Mouse (Mus musculus) megakaryocyte-erythroid progenitor cell, adult 5-6 weeks (primary cell): Measurements from ENCODE around the gene Pspc1. TPM values are rescaled to one million over a fixed set of nuclear protein-coding genes. Genes with fewer than 3 reads are reported as not detected.
"Not testable (repeated sequence)": the region's sequence is repeated elsewhere in the genome, so short reads cannot be mapped to it uniquely, and the experiment has no call there.

ENCODE experiments used
- ATAC-seq: replicated peaks from 2 replicates; pipeline ENCODE4 v1.8.0; 2016; ENCODE audit warnings: mild to moderate bottlenecking, inconsistent platforms; ENCODE audit not compliant: severe bottlenecking, poor library complexity, low FRiP score, low TSS enrichment
- total RNA-seq, 2 experiments: library from RNA; stranded (forward) in 1 of 2; stranded (reverse) in 1 of 2; fragments of 200-1000, 215-1000 nt in 1 of 2; fragments of >200 nt in 1 of 2; fragmentation: Nextera tagmentation in 1 of 2; gene quantifications; 2 replicates each; pipeline ENCODE4 v1.2.3; 2014 to 2017

Pspc1 gene
- total RNA-seq (2014; fragmentation: Nextera tagmentation) (74.0 and 114 TPM in 2 replicates), total RNA-seq (2017) (157 and 211 TPM in 2 replicates)

DNA sequence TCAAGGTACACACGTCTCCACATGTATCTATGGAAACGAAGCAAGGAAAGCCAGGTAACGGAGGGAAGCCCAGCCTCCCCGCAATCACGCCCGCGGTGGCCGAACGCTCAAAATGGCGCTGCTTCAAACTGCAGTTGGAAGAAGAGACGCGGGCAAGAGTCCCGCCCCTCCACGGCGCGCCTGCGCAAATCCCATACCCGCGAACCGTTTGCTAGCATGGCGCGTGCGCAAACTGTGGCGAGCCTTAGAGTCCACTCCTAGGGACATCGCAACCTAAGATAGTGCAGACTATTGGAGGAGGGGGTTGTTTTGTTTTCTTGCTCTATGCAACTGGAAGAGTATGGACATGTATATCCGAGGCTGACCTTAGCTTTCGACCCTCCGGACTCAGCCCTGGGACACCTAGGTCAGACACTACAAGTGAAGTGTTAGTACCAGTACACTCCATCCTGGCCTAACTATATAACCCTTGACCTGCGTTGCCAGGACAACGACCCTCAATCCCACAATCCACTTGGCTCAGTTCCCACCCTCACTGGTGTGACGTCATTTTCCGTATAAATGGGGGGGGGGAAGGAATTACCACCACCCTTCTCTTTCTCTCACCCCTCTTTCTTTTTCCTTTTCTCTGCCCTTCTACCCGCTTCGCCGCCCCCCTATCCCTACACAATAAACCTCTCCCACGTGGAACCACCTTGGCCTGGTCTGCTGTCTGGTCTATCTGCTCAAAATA is at the start of gene Pspc1:
Gene Pspc1, minus strand, starts transcription at position 117 of the 733 bp plus-strand sequence.
- peak; percentile 91 for ATAC-seq

DNA sequence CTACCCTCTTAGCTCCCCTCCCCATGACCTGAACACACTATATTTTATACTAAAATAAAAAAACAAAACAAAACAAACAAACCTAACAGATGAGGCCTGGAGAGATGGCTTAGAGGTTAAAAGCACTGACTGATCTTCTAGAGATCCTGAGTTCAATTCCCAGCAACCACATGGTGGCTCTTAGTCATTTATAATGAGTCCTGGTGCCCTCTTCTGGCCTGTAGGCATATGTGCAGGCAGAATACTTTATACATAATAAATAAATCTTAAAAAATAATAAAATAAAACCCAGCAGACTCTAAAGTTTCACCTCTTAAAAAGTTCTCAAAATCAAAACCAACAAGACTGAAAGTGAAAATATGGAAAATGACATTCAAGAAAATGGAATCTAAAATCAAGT is 46.4 kb upstream of the Pspc1 start:
- no peak for ATAC-seq

DNA sequence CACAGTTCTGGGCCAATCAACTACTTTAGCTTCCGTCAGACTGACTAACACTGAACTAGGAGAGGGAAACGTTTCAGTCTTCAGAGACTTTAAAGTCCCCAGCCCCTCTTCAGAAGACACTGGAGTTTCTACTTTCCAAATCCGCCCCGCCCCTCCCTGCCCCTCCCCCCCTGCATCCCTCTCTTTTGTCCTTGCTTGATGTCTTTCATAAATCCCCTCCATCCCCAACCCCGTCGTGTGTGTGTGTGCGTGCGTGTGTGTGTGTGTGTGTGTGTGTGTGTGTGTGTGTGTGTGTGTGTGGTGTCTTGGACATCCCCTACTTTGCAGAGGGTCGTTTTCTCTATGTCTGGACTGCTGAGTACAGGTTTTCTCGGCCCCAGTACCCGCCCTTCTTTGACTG is 39.5 kb upstream of the Pspc1 start:
- ATAC-seq = no peak

- no peak for ATAC-seq
These were observed 39.0 kb upstream of the Pspc1 start for GRCm38 (mm10) chr14:56817131-56817530.

DNA sequence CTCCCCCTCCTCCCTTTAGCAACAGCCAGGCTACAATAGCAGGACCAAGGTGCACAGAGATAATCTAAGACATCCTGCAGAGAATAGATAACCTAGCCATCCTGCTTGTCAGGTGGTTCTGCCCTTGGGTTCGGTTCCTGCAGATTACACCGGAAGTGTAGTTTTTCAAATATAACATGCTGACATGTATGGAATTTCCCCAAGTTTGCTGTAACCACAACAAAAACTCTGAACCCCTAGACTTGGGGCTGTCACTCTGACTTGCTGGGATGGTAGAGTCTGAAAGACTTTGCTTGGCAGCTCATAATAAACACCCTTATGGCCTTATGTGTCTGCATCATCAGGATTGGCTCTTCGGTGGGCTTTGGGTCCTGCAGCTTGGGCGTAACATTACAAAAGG is 38.4 kb upstream of the Pspc1 start:
- no peak for ATAC-seq

- peak; percentile 51 for ATAC-seq
These were observed 34.5 kb upstream of the Pspc1 start for GRCm38 (mm10) chr14:56812520-56813036.

DNA sequence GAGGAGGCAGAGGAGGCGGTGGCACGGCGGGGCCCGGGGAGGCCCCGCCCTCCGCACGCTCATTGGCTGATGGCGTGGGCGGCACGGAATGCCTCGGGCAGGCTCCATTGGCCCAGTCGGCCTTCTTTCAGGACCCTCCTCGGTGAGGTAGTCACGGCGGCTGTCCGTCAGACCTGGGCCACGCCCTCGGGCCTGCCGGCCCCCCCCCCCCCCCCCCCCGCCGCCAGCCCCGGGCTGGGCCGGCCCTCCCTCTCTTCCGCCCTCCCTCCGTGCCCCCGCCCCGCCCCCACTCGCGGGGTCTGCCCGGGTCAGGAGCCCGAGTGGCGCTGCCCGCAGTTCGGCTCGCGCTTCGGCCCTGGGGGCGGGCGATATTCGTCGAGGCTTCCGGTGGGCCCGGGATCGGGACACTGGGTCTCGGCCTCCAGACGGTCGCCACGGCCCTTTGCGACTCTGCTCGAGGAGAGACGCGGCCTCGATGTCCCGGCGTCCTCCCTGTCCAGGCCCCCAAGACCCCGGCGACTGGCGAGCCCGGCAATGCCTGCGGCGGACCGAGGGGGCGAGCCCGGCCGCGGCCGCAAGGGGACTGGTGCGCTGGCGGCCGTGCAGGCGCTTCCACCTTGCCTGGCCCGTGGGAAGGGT is 33.7 kb upstream of the Pspc1 start, which contains the start of gene Zmym5:
Gene Zmym5, minus strand, starts transcription at position 16 of the 639 bp plus-strand sequence.
- ATAC-seq = peak; percentile 96

- ATAC-seq = peak; percentile 72; the same call in 1 of the 2 replicates
These were observed 32.9 kb upstream of the Pspc1 start for GRCm38 (mm10) chr14:56810781-56811690.

DNA sequence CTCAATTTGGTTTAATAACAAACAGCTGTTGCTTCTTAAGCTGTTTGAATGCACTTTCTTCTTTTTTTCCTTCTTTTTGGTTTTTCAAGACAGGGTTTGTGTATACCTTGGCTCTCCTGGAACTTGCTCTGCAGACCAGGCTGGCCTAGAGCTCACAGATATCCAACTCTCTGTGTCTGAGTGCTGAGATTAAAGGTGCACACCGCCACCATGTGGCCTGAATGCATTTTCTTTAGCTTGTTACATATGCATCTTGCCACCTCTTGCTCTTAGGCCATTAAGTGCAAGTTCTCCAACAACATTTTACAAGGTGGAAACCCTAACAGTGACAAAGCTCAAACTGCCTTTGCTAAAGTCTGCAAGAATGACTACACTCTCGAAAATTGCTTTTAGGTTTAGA is 15.1 kb upstream of the Pspc1 start:
- no peak; the same call in 1 of the 2 replicates for ATAC-seq

DNA sequence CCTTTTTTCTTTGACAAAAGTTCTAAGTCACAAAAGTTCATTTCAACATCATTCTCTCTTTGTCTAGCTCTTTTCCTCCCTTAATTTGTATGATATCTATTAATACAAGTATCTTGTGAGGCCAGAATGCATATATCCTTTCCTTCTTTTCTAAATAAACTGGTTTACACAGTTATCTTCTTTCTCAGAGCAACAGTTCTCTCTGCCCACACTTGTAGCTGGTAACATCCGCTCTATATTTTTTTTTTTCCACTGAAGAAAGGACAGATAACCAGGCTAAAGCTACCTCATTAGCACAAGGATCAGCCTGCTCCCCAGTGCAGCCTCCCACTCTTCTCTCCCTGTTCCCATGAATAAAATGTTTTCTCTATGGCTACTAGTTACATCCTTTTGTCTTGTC is 6.5 kb upstream of the Pspc1 start:
- ATAC-seq = peak; percentile 78

DNA sequence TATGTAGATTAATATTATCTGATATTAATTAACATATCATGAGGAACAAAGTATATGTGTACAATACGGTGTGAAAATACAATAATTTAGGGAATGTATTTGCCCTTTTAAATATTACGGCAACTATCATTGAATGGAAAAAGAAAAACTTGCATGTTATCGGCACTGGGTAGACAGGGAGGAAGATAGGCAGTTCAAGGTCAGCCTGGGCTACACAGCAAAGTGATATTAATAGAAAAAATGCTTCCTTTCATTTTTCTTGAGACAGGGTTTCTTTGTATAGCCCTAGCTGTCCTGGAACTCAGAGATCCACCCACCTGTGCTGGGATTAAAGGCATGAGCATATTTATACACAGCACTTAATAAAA is 801 bp upstream of the Pspc1 start:
- ATAC-seq = no peak

DNA sequence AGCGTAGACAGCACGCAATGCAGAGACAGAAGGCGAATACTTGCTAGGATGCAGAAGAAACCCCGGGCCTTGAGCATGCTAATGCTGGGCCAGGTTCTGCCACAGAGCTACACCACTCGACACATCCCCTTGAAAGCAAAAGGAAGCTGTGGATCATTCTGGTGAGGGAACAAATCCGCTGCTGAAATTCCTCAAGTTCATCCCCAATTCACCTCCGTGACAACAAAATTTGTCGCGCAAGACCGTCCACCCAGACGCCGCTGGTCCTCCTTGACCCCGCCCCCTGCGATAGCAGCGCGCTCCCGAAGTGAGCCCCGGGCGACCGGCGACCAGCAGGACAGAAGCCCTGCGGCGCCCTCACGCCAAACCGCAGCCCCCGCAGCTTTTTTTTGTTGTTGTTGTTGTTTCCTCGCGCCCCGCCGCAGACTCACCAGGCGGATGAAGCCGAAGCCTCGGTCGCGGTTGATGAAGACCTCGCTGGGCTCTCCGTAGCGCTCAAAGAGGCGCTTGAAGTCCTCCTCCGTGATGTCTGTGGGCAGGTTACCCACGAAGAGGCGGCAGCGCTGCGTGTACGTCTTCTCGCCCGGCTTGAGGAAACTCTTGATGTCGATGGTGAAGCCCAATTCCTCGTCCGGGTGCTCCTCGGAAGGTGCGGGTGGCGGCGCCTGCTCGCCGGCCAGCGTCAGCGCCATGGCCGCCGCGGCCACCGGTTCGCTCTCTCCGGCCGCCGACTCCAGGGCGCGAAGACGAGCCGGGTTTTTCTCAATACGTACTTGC is 568 bp downstream of the Pspc1 start:
- ATAC-seq = peak; percentile 65

DNA sequence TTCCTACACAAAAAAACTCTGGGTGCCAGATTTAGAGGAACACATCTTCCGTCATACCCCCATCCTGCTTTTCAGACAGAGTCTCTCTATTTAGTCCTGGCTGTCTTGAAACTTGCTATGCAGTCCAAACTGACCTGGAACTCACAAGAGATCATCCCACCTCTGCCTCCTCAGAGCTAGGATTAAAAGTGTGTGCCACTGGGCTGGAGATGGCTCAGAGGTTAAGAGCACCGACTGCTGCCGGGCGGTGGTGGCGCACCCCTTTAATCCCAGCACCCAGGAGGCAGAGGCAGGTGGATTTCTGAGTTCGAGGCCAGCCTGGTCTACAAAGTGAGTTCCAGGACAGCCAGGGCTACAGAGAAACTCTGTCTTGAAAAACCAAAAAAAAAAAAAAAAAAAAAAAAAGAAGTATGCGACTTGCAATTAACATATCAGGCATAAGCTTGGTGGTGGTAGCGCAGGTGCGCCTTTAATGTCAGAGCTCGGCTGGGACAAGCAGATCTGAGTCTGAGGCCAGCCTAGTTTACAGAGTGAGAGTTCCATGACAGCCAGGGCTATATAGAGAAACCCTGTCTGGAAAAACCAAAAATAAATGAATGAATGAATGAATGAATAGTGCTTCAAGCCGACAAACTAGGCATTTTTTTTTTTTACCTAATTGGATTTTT is 1.4 kb downstream of the Pspc1 start:
- no peak for ATAC-seq

DNA sequence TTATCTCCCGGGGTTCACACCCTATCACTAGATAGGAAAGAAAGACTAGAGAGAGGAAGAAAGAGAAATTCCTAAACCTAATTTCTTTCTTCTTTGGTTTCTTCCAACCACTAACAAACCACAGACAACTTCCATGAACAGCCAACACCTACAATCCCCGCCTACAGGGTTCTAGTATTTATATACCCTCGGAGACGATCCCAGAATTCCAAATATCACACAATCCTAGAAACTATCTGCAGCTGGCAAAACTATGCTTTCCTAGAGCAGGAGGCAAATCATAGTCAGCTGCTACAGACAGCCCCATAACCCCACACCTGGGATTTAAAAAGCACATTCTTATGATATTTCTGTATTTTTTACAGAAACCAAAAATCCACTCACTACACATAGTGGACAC is 2.7 kb downstream of the Pspc1 start:
- ATAC-seq = no peak

- ATAC-seq = not testable (repeated sequence)
These were observed 11.7 kb downstream of the Pspc1 start for GRCm38 (mm10) chr14:56766438-56766837.

DNA sequence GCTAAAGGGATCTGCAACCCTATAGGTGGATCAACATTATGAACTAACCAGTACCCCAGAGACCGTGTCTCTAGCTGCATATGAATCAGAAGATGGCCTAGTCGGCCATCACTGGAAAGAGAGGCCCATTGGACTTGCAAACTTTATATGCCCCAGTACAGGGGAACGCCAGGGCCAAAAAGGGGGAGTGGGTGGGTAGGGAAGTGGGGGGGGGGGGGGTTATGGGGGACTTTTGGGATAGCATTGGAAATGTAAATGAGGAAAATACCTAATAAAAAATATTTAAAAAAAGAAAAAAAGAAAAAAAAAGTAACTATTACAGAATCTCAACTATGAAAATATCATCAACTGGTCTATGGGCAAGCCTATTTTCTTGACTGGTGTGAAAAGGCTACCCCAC is 13.0 kb downstream of the Pspc1 start:
- ATAC-seq = not testable (repeated sequence)

- no peak for ATAC-seq
These were observed 26.8 kb downstream of the Pspc1 start for GRCm38 (mm10) chr14:56751282-56751681.

GRCm38 (mm10) chr14:56740175-56740574 is 37.9 kb downstream of the Pspc1 start:
- no peak for ATAC-seq

DNA sequence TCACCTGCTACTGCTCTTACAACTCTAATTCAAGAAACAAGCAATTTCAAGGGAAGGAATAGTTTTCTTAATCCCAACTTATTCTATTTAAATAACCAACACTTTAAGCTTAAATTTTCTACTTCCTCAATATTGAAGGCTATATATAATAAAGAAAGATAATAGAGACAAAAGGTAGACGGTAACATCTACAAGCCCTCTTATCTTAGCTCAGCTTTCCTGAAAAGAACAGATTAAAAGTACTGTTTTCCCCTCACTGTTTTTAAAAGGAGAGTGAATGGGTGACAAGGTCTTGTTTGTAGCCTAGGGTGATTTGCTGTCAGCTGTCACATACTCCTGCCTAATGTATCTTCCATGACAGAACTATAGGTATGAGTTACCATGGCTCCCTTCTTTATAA is 51.6 kb downstream of the Pspc1 start:
- ATAC-seq = no peak
